Mouse (Mus musculus) frontal cortex, postnatal 36 days (tissue): Measurements from ENCODE around the gene Zfp64.

Experiments
- DNase-seq, 2 experiments: peaks; one replicate each; pipeline ENCODE4 v3.0.0; 2022; ENCODE audit warnings: low spot score in 2 of 2

Zfp64 gene

DNA sequence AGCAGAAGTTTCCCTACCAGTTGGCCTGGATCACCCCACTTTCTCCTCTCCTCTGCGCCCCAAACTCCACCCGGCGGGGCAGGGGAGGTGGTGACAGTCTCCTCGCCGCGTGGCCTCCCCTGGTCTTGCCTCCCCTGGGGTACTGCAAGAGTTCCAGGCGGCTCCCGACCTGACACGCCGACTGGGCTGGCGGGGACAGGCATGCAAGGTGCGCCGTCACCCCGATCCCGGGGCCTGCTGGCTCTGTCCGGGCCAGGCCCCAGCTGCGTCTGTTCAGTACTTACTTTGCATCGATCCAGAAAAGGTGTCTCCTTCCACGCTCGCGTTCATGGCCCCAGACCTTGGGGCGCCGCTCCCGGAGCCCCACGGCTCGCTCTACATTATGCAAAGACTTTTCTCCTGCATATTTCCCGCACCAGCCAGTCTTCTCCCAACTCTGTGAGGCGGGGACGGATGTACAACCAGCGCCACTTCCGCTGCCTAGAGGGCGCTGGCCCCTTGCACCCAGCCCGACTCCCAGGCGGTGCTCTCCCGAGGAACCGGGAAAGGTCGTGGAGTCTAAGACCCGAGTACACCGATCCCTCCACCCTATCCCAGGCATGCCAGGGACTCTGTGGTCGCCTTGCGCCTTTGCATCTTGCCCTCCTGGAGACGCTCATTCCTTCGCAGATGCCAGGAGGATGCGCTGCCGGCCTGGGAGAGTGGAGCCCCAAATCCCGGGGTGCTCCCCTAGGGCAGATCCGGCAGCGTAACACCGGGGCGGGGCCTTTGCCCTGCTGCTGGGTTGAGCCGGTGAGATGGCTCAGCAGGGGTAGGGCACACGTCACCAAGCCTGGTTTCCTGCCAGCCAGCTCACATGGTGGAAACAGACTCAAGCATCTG, at the start of gene Zfp64:
Gene Zfp64, minus strand, starts transcription at position 753 of the 882 bp plus-strand sequence.
- peak; percentile 81 to 85 for DNase-seq

- no peak for DNase-seq
Observed at GRCm38 (mm10) chr2:168992642-168993420, 37.4 kb upstream of the Zfp64 start.

DNA sequence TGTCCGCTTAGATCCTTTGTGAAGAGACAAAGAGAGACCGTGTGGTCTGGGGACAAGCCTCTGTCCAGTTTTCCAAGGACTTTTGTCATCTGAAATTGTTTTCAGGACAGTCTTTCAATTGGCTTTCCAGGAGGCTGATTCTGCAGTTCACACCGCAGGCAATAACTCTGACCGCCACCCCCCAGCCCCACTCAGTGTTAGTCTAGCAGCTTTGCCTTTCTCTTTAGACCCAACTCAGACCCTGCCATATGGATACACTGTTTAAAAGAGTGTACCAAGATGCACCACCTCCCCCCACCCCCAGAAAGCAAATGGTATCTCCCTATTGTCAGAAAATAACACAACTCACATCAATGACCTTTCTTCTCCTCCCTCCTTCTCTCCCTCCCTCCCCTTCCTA, 35.6 kb upstream of the Zfp64 start:
- no peak for DNase-seq

DNA sequence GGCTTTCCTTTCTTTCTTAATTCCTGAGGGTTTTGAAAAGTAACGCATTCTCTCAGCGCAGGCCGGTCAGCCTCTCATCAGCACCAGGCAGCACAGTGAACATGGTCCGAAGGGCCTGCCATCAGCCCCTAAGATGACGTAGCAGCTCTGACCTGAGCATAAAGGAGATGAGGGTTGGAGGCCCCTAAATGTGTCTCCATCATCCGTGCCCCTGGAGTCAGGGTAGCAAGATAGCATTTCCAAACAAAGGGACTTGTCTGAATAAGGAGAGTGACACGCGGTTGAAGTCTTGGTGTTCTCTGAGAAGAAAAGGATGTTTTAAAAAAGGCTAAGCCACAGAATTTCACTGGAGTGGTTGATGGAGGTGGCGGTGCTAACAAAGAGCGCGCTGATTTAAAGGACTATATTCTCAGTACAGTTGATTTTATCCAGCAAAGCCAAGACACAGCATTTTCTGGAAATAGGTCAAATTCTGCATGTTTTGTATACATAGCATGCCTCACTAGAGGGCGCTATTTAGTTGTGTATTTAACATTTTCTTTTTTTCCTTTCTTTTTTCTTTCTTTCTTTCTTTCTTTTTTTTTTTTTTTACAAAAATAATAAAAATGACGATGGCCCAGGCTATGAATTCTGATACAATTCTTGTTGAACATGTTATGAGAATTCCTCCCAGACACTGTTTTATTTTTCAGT, 34.8 kb upstream of the Zfp64 start:
- peak in 1 of 2 experiments; percentile 19 for DNase-seq

- DNase-seq: no peak
Observed at GRCm38 (mm10) chr2:168988056-168988455, 32.7 kb upstream of the Zfp64 start.

- DNase-seq: no peak
Observed at GRCm38 (mm10) chr2:168987421-168987820, 32.0 kb upstream of the Zfp64 start.

GRCm38 (mm10) chr2:168981951-168982350, 26.6 kb upstream of the Zfp64 start:
- no peak for DNase-seq

- DNase-seq: no peak
Observed at GRCm38 (mm10) chr2:168981448-168981847, 26.1 kb upstream of the Zfp64 start.

DNA sequence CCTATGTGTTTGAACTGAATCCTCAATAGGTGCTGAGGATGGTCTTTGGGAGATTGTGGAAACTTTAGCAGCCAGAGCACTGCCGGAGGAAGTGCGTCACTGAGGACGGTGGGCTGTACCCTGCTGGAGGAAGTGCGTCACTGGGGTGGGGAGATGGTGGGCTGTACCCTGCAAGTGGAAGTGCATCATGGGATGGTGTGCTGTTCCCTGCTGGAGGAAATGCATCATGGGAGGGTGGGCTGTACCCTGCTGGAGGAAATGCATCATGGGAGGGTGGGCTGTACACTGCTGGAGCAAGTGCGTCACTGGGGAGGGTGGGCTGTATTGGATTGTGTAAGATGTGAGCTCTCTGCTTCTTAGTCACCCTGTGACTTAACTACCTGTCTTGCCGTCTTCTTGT, 25.5 kb upstream of the Zfp64 start:
- peak; percentile 27 to 47 for DNase-seq

DNA sequence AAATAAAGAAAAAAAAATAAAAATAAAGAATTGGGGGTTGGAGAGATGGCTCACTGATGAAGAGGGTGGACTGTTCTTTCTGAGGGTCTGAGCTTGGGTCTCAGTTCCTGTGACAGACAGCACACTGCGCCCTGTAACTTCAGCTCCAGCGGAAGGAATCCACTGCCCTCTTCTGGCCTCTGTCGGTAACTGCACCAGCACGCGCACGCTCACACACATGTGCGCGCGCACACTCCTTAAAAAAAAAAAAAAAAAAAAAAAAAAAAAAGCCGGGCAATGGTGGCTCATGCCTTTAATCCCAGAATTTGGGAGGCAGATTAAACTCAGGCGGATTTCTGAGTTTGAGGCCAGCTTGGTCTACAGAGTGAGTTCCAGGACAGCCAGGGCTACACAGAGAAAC, 24.4 kb upstream of the Zfp64 start:
- DNase-seq: peak in 1 of 2 experiments; percentile 9

DNA sequence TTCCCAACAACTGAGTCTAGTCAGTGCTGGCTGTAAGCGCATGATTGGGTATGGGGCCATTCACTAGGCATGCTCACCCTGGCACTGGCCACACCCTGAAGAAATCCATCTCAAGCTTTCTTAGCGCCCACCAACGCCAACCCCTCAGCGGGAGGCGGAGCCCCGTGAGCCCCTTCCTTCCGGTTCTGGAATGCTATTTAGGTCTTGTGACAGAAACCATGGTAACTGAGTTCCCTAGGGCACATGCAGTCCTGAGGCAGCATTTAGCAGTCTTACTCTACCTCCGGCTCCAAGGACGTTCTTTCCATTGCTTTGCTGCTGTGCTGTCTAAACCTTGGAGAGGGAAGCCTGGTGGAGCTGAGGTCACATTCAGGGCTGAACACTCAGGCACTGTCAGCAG, 22.6 kb upstream of the Zfp64 start:
- no peak for DNase-seq

GRCm38 (mm10) chr2:168970131-168970530, 14.7 kb upstream of the Zfp64 start:
- DNase-seq: no peak

DNA sequence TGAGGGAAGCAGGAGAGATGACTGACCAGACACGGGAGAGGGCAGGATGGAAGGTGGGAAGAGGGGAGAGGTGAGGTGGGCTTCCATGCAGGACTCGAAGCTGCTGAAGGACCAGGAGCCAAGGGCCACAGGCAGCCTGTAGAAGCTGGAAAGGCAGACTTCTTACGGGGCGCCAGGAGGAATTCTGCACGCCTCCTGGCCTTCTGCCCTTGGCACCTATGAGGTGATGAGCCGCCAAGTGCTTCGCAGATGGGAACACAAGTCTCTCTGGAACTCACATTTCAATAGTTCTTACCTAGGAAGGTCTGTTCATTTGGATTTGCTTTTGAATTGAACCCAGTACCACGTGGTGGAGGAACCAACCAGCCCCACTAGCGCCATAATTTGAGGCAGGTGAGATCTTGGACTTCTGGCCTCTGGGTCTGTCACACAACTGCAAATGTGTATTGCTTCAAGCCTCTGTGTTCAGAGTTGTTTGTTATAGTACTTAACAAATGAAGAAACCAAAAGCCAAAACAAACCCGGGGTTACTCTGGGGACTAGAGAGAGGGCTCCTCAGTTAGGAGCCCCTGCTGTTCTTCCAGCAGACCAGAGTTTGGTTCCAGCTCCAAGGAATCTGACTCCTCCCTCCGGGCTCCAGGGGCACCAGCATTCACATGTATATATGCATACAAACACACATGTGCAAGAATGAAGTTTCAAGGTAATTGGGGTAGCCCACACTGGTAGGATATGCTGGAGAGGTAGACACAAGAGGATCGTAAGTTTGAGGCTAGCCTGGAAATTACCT, 12.9 kb upstream of the Zfp64 start:
- DNase-seq: no peak

GRCm38 (mm10) chr2:168966525-168966924, 11.1 kb upstream of the Zfp64 start:
- no peak for DNase-seq

DNA sequence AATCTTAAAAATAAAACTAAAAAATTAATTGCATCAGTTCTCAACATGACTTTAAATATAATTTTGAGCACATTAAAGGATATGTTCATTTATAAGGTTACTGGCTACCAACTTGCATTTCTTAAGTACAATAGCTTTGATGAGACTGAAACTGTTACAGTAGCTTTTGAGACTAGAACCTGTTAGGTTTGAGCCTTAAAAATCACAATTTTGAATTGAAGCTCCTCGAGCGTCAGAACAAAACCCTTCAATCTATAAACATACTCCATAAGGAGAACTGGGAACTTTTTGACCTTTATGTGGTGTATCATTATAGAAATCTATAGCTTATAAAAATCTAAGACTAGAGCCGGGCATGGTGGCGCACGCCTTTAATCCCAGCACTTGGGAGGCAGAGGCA, 9.5 kb upstream of the Zfp64 start:
- no peak for DNase-seq

DNA sequence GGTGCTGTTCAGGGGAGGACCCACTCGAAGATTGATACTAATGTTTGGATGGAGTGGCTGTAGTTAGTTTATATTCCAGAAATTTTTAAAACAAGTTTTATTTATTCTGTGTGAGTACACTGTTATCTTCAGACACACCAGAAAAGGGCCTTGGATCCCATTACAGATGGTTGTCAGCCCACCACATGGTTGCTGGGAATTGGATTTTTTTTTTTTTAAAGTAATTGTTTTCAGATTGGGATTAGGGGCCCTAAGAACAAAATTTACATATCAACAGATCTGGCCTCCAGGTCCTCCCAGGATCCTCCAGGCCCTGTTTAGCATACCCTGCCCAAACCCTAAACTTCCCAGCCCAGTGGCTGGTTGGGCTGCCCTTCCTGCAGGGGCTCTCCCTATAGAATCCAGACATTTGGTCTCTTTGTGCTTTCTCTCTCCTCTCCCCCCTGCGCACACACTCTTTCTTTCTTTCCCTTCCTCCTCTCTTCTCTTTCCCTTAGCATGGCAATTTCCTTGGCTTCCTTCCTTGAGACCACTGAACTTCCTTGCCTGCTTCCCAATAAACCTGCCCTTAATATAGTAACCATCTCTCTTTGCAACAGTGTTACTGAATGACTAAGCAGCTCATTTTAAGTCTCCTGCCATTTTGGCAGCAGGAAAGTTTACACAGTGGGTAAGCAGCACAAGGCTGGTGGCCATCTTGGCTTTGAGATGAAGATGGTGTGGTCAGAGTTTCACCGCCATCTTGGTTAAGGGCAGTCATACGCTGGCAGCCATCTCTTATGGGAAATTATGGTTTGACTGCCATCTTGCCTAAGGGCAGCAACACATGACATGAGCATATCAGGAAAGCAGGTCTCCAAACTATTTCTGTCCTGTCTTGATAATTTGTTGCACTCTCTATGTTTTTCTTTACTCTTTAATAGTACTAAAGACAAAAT, 6.6 kb upstream of the Zfp64 start:
- DNase-seq: no peak

GRCm38 (mm10) chr2:168960814-168961213, 5.4 kb upstream of the Zfp64 start:
- no peak for DNase-seq

GRCm38 (mm10) chr2:168959339-168959885, 4.0 kb upstream of the Zfp64 start:
- DNase-seq: no peak

GRCm38 (mm10) chr2:168955850-168956346, 511 bp upstream of the Zfp64 start:
- DNase-seq: peak in 1 of 2 experiments; percentile 33

DNA sequence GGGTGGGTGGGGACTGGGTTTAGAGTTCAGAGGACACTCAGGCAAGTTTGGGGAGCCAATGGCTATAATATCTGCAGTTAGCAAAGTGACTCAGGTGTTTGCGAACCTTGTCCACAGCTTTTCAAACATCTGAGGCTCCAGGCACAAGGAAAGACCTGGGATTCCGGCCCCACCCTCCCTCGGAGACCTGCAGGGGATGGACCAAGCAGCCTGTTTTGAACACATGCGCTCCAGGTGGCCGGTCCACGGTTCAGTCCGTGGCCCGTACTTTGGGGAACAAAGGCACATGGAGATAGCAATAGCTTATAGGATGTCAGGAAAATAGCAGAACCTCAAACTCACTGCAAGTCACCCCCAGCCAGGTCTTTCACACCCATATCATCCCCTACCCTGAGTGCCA, 1.0 kb downstream of the Zfp64 start:
- DNase-seq: no peak
